Mouse (Mus musculus) right cerebral cortex, adult 18-20 months (tissue): ENCODE measurements around the gene Fez1.
A peak's percentile ranks its signal among the peaks of the same experiment; 100 is the strongest.

Experiments used
- DNase-seq: peaks from one replicate; pipeline ENCODE4 v3.0.0; 2022; ENCODE audit warnings: mixed read lengths

Gene Fez1

GRCm38 (mm10) chr9:36846346-36846745, 24.7 kb downstream of the Fez1 start:
- no peak for DNase-seq

DNA sequence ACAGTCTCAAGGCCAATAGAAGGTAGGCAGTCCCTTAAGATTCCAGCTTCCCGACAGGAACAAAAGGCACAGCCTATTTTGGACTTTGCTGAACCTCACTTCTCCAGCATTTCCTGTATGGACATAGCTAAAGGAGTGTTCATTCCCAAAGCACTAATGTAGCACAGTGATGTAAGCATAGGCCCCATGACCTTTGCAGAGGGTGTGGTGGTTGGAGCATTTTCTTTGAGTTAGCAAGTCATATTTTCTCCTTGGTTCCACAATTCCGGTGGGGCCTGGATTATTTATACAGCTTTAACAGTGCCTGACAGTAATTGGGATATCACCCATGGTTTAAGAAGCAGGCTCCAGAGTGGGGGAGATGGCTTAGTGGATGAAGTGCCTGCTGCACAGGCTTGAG, 27.0 kb downstream of the Fez1 start:
- DNase-seq: no peak

- DNase-seq: peak; percentile 56
Observed at GRCm38 (mm10) chr9:36850091-36850490, 28.4 kb downstream of the Fez1 start.

GRCm38 (mm10) chr9:36852175-36852574, 30.5 kb downstream of the Fez1 start:
- peak; percentile 14 for DNase-seq

DNA sequence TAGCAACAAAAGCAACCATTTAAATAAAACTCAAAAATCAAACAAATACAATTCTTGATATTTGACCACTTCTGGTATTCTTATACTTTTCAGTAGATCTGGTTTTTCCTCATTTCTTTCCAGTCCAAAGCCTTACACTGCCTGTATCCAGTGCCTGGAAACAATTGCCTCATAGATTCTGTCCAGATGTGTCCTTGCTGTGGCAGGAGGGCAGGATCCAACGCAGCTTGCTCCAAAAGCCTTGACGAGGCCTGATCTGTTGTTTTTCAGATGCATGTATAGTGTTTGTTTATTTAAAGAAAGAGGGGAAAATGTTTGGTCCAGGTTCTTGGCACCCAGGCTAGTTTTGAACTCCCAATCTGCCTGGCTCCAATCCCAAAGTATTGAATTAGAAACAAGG, 34.7 kb downstream of the Fez1 start:
- DNase-seq: no peak

GRCm38 (mm10) chr9:36857476-36858117, 35.9 kb downstream of the Fez1 start:
- DNase-seq: no peak

- DNase-seq: peak; percentile 55
Observed at GRCm38 (mm10) chr9:36858677-36859076, 37.0 kb downstream of the Fez1 start.

DNA sequence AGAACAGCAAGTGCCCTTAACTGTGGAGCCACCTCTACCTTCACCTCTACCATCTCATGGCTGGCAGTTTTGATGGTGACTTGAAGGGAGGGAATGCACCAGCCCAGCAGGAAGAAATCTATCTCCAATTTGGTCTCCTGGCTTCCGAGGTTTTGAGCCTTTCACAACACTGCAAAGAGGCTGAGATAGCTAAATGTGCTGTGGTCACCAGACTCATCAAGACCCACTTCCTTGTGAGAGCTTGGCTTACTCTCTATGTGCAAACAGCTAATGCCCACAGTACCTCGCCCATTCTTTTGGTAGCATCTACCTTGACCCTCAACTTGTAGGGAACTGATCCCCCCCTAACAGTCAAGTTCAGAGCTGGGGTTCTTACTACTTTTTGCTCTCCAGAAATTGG, 40.9 kb downstream of the Fez1 start:
- no peak for DNase-seq

DNA sequence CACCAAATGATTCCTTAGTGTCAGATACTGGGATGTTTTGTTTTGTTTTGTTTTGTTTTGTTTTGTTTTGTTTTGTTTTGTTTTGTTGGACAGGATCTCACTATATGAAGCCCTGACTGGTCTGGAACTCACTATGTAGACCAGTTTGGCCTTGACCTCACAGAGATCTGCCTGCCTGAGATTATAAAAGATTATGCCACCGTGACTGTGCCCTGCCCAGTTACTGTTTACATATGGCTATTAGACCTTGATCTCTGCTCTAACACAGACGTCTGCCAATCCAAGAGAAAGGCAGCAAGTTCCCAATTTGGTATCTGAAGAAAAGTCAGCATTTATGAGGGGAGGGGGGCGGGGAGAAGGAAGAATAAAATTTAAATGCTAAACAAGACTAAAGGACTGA, 42.0 kb downstream of the Fez1 start:
- no peak for DNase-seq

GRCm38 (mm10) chr9:36864862-36865813, 43.5 kb downstream of the Fez1 start:
- DNase-seq: peak; percentile 67

DNA sequence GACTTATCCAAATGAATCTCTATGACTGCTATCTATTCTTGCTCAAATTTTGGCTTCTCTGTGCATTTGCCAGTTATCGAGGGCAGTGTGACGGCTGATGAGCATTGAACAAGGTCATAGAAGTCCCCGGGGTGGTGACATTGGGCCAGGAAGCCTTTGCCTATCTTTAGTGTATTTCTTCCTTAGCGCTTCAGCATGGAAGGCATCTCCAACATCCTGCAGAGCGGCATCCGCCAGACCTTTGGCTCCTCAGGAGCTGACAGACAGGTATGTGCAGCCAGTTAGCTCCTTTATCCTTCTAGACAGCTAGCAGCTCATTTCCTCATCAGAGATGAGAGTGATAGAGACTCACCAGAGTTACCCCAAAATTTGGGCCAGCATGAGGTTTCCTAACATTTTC, 47.0 kb downstream of the Fez1 start:
- DNase-seq: no peak

DNA sequence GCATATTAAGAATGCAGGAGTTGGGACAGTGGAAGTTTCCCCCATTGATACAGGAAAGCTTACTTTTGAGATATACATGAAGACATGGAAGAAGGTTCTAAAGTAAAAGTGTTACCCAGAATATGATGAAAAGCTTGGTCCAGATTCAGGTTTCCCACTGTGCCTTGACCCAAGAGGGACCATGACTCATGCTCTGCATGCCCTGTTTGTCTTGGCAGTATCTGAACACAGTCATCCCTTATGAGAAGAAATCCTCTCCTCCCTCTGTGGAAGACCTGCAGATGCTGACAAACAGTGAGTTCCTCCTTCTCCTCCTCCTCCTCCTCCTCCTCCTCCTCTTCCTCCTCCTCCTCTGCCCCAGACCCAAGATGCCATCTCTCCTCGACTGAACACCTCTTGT, 48.6 kb downstream of the Fez1 start:
- no peak for DNase-seq

GRCm38 (mm10) chr9:36873796-36874195, 52.1 kb downstream of the Fez1 start:
- DNase-seq: no peak

- DNase-seq: no peak
Observed at GRCm38 (mm10) chr9:36876313-36876712, 54.6 kb downstream of the Fez1 start.

- DNase-seq: no peak
Observed at GRCm38 (mm10) chr9:36876787-36877186, 55.1 kb downstream of the Fez1 start.

GRCm38 (mm10) chr9:36881615-36882014, 60.0 kb downstream of the Fez1 start:
- peak; percentile 33 for DNase-seq

- DNase-seq: peak; percentile 80
Observed at GRCm38 (mm10) chr9:36882034-36882745, 60.5 kb downstream of the Fez1 start.

- no peak for DNase-seq
Observed at GRCm38 (mm10) chr9:36883569-36883968, 61.9 kb downstream of the Fez1 start.

DNA sequence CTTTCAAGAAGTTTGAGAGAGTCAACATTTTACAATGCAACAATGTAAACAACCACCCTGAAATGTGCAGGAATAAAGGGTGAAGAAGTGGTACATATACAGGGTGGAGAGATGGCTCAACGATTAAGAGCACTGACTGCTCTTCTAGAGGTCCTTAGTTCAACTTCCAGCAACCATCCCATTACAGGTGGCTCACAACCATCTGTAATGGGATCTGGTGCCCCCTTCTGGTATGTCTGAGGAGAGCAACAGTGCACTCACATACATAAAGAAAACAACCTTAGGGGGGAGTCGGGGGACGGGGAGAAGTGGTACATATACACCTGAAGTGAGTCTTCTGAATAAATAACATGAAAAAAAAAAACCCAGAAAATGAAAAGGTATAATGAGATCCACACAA, 63.6 kb downstream of the Fez1 start:
- no peak for DNase-seq

DNA sequence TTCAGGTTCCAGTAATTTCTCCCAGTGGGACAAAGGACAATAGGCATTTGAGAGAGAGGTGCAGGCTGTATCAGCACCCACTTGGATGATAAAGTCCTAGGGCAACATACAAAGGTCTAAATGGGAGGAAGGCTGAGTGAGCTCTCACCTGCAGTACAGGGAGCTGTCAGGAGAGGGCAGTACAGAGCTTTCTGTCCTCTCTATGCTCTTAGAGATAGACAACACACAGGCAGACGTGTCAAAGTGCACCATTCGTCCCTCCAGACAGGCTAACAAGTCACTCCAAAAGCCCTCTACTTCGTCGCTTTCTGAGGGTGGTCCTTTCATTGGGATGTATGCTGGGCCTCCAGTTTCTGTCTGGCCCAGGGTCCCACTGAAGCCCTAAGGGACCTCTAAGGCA, 68.9 kb downstream of the Fez1 start:
- peak; percentile 48 for DNase-seq

DNA sequence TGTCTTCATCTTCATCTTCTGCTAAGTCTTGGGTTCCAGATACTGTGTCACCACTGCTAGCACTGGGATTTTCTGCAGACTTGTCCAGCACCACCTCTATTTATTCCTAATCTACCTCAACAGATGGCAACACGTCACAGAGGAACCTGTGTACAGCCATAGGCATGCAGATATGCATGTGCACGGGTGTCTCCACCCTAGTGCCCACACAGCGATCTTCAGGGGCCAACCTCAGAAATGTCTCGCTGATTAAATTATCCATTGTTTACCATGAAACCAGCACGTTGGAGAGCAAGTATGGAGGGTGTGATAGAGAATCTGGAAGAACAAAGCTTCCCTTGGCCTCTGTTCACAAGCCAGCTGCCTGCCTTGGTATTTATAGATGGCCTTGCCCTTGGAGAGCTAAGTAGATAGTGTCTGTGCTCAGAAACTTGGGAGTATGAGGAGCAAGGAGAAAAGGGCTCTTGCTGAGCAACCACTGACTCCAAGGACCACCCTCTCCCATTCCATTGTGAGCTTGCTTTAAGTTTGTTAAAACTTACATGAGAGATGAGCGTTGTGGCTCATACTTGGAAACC, 71.8 kb downstream of the Fez1 start:
- DNase-seq: no peak

GRCm38 (mm10) chr9:36894242-36894641, 72.6 kb downstream of the Fez1 start:
- no peak for DNase-seq

DNA sequence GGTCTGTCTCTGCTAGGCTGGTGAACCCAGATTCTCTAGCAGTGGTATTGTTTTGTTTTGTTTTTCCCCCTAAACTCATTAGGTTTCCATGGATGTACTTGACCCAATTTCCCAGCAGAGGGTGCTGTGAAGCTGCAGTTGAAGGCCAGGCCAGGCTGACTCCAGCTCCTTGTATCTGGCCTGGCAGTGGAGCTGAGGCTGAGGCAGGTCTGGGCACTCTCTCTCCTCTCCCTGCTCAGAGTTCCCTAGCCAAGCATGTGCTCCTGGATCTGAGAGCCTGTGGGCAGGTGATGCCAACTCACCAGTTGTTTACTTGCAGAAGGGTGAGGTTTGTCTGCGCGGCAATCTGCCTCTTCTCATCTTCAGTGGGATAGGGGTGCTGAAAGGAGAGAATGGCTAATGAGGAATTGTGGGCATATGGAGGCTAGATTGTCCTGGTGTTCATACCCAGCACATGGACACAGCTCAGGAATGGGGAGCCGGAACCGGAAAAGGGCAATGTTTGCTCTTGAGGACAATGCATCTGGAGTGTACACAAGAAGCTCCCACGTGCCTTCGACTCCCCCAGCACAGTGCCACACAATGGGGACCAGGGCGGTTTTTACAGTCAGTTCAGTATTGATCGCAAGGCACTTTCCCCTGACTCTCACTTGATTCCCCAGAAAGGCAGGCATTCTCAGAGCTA, 73.5 kb downstream of the Fez1 start:
- DNase-seq: peak; percentile 76
